Mouse (Mus musculus) liver, postnatal 0 days (tissue): ENCODE measurements around the gene Gm20388.

Experiments used
- CTCF ChIP-seq: sonication (generic); IDR thresholded peaks from 2 replicates; pipeline ENCODE4 v1.5.1; 2016; ENCODE audit warnings: antibody characterized with exemption, low read depth
- EP300 ChIP-seq: IDR thresholded peaks from 2 replicates; pipeline ENCODE4 v1.6.1; 2016; ENCODE audit warnings: antibody characterized with exemption, low read depth, mild to moderate bottlenecking

- TF ChIP-seq CTCF (no peak), EP300 (no peak)
These were observed 4478.9 kb downstream of the Gm20388 start for GRCm38 (mm10) chr8:124389495-124389894.
